Mouse (Mus musculus) cerebellum, postnatal 14 days (tissue): ENCODE measurements at regions not wholly inside any gene's neighbourhood (a gene's known extent, or its start where the extent isn't known, plus 50 kb on each side); places are given as distances from the start of the nearest gene placed in this dataset.

Experiments used
- DNase-seq, 2 experiments: peaks; one replicate each; pipeline ENCODE4 v3.0.0; 2021; ENCODE audit warnings: mixed read lengths in 2 of 2

DNA sequence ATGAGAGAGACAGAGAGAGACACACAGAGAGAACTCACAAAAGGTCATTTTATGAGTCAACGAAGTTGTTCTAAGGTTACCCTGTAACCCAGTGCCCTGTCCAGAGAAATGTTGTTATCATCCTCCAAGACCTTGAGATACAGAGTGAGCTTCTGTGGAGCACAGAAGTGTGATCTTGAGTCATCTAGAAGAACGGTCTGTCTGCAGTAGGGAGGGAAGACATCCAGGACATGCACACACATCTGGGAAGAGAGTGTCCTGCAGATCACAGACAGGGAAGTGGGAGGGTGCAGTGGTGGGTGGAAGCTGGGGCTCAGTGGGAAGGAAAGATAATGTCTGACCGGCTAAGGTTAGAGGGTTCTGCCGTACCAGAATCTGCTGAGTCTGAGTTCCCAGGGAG lies 155.3 kb downstream of the Fam169b start:
- no peak for DNase-seq

DNA sequence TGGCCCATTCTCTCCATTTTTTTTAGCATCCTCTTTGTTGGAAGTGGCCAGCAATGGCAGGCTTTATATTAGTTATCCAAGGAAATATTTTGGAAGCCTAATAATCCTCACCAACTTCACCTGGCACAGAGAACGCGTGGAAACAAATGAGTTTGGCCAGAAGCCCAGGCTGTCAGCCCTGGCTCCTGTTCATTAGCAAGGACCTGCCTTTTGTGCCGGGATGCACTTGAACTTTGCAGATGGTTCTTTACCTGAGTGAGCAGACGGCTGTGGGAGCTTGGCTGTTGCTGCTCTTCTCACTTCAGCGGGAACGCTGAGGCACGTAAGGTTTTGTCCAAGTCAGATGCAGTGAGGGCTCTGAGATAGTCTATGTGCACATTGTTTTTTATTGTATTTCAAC lies 142.3 kb downstream of the Fam169b start:
- peak; percentile 83 to 92 for DNase-seq

DNA sequence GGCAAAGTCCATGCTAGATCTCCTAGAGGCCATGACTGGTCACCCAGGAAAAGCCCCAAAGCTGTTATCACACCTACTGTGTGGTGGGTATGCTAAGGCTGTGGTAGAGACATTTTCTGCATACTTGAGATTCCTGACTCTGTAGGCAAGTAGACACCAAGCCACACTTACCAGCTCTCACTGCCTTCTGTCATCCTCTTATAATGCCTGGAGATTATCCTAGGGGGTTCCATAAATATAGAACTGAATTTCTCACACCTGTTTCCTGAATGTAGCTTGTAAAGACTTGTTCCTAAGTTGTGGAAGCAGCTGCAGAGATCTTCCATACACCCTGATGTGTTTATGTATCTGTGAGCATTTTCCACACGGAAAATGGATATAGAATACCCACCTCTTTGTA lies 139.1 kb downstream of the Fam169b start:
- no peak for DNase-seq
